Mouse (Mus musculus) ovary, postnatal 10 days (tissue): ENCODE measurements around the gene Vmn1r28.
"Not testable (repeated sequence)": the region's sequence is repeated elsewhere in the genome, so short reads cannot be mapped to it uniquely, and the experiment has no call there.

ENCODE experiments used
- DNase-seq: peaks from one replicate; pipeline ENCODE4 v3.0.0; 2022; ENCODE audit warnings: low spot score

Gene Vmn1r28

GRCm38 (mm10) chr6:58261737-58262136 lies at the start of gene Vmn1r28:
Vmn1r28 (plus strand) TSS chr6:58262037.
- DNase-seq: no peak

GRCm38 (mm10) chr6:58216119-58216518 lies 45.7 kb upstream of the Vmn1r28 start:
- DNase-seq: no peak

DNA sequence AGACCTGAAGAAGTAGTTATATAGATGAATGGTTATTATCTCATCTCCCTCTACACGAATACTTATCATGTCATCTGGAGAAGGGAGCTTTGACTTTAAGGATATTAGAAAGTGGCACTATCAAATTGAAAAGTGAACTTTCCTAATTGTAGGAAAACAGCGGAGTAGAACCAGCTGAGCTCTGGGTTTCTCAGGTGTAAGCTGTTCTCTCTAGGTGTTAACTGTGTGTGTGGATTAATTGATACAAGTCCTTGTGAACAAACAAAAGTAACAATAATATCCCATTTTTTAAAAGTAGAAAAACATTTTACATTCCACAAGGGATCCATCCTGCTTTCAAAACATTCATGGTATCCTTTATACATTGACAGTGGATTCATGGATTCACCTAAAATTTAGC lies 43.1 kb upstream of the Vmn1r28 start, which contains the start of gene Vmn1r27:
Gene Vmn1r27, minus strand, starts transcription at position 101 of the 400 bp plus-strand sequence.
- no peak for DNase-seq

GRCm38 (mm10) chr6:58279661-58280060 lies 17.8 kb downstream of the Vmn1r28 start:
- DNase-seq: not testable (repeated sequence)

GRCm38 (mm10) chr6:58292201-58292600 lies 30.4 kb downstream of the Vmn1r28 start:
- DNase-seq: no peak

DNA sequence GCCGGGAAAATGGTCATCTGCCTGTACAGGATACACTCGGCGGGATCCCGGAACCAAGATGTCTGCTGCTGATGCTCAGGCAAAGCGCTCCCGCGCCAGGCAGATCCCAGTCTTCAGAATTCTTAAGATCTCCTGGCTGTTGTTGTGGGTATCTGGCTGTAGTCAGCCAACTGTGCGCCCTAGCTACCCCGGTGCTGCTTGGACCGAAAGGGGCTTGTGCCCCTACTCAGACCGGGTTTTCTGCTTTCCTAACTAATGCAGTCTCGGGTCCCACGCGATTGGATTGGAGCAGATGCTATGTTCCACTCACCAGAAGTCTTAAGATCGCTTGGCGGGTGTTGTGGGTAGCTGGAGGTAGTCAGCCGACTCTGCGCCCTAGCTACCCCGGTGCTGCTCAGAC lies 36.7 kb downstream of the Vmn1r28 start:
- DNase-seq: not testable (repeated sequence)

GRCm38 (mm10) chr6:58301249-58301648 lies 39.4 kb downstream of the Vmn1r28 start, which contains the start of gene Vmn1r29:
Vmn1r29 (plus strand) TSS chr6:58301549.
- no peak for DNase-seq
